Mouse (Mus musculus) gastrocnemius, adult 2 months (tissue): Measurements from ENCODE around the gene Tsc22d1. TPM values are rescaled to one million over a fixed set of nuclear protein-coding genes. Genes with fewer than 3 reads are reported as not detected.
A peak's percentile ranks its signal among the peaks of the same experiment; 100 is the strongest.

ENCODE experiments used
- DNase-seq: peaks from one replicate; pipeline ENCODE4 v3.0.0; 2022
- H3K27ac ChIP-seq: fragments of 200-600 bp; 2 replicates; pipeline ENCODE4 v1.8.1; 2022; ENCODE audit warnings: mild to moderate bottlenecking
- H3K4me3 ChIP-seq: fragments of 200-600 bp; 2 replicates; pipeline ENCODE4 v1.8.1; 2022; ENCODE audit warnings: mild to moderate bottlenecking, moderate library complexity
- CTCF ChIP-seq: fragments of 200-600 bp; IDR thresholded peaks from 2 replicates; pipeline ENCODE4 v1.8.1; 2022; ENCODE audit warnings: antibody characterized with exemption, mild to moderate bottlenecking, moderate library complexity
- intact Hi-C: fragments of 180-260 bp; cut with DNase I; formaldehyde crosslinking; loops from one replicate; pipeline ENCODE4 v1.15.1; 2025
- total RNA-seq, 2 experiments: library from RNA; stranded (reverse); gene quantifications; 2 replicates each; pipeline ENCODE4 v1.2.3; 2021

Gene Tsc22d1
- total RNA-seq, 2 experiments from 2014 or later, result 131 to 151 TPM

DNA sequence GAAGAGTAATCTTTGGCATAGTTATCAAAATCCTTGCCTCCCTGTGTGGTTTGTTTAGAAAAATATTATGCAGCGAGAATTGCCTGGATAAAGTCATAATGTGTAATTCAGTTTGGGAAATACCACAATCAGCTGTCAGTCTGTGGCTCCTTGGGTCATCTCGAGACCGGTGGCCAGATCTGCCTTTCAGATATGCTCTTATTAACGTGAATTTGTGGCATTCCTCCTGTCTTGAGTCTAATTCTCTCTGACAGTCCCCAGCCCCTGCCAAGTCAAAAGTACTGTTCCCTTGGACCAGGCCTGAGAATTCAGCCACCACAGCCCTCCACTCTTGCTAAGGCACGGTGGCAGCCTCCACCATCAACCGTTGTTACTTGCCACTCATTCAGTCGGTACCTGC is 97.2 kb downstream of the Tsc22d1 start:
- TF ChIP-seq CTCF, result no peak
- H3K27ac ChIP-seq, result no peak overlapping the region
- intact Hi-C loops, result no loop called here
- H3K4me3 ChIP-seq, result no peak overlapping the region
- DNase-seq, result no peak

DNA sequence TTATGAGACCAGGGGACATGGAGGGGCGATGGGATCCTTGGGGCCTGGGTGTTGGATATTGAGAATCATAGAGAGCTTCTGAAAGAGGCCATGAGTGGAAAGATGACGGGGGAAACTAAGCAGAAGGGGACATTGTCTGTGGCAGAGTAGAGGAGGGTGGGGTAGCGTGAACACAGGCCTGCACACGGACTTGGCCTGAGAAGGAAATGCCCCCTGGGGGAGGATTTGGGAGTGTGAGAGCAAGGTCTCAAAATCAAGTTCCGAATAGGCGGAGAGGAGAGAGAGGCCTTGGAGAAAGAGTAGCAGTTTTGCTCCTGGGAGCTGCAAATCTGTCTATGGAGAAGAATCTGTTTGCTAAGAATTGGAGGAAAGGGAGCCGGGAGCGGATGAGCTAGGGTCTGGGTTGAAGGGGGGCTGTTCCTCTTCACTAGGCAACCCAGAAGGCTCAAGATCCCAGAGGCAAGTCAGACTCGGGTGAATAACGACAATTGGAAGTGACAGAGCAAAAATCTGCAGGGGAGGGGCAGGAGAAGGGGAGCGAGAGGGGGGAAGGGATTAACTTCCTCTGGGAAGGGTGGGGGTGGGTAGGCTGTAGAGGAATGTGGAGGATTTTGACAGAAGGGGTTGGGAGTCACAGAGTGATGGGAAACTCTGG is 98.8 kb downstream of the Tsc22d1 start:
- Histone ChIP-seq H3K27ac (peak overlapping the region; percentile 40; the same call in 1 of the 2 replicates), H3K4me3 (no peak overlapping the region)
- DNase-seq, result no peak
- TF ChIP-seq CTCF, result no peak
- intact Hi-C loops, result no loop called here

DNA sequence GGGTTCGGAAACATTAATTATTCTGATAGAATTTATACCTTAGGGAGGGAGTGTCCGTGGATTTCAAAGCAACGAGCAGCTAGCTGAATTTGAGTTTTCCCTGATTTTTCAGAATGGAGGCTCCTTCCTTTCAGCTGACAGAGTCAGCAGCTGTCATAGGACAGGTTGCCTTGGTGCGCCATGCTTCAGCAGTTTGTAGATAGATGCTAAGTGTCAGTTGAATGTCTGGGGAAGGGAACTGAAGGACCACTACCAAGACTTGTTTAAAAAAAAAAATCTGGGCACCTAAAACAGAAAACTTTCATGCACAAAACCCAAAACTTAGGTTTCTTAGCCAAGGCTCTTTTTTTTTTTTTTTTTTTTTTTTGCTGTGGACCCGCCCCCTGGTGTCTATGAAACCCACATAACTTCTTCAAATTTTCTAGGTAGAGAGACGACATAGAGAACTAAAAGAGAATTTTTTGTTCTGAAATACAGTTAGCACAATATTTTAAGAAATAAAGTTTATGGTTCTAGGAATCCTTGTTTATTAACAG is 99.4 kb downstream of the Tsc22d1 start:
- DNase-seq, result no peak
- Histone ChIP-seq H3K4me3 (no peak overlapping the region), H3K27ac (no peak overlapping the region)
- intact Hi-C loops, result no loop called here
- TF ChIP-seq CTCF, result no peak

DNA sequence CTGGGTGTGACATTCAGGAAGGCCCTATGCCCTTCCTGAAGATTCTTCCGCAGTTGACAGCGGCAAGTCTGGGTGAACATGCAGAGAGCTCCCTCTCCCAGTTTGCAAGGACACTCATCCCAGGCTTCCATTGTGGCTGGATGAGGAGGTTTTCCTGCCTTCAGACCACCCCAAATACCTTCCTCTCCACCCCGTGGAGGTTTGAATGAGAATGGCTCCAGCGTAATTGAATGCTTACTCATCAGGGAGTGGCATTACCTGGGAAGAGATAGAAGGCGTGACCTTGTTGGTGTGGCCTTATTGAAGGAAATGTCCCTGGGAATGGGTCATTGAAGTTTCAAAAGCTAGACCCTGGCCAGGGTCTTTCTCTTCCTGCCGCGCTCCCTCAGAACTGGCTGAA is 100.9 kb downstream of the Tsc22d1 start:
- H3K27ac ChIP-seq, result no peak overlapping the region
- DNase-seq, result no peak
- no peak for TF ChIP-seq CTCF

DNA sequence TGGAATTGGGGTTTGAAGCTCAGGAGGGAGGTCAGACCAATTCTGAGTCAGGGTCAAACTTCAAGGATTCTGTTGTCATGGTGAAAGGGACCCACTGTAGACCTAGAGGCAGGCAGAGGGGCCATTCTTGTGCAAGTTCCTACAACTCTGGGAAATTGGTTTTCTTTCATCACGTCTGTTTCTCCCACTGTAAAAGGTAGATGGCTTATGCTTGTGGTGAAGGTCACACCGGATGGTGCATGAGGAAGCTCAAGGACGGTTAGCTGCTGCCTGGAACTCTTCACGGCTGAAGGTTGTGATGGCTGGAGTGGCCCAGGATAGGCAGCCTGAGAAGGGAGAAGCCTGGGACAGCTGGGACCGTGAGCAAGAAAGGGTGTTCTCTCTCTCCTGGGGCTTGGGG is 103.5 kb downstream of the Tsc22d1 start:
- no peak for DNase-seq
- intact Hi-C loops, result no loop called here
- no peak overlapping the region for H3K27ac ChIP-seq
- no peak overlapping the region for H3K4me3 ChIP-seq
- TF ChIP-seq CTCF, result no peak

More for the DNA sequence above, 100.9 kb downstream of the Tsc22d1 start:
- intact Hi-C loops, result no loop called here
- no peak overlapping the region for H3K4me3 ChIP-seq

DNA sequence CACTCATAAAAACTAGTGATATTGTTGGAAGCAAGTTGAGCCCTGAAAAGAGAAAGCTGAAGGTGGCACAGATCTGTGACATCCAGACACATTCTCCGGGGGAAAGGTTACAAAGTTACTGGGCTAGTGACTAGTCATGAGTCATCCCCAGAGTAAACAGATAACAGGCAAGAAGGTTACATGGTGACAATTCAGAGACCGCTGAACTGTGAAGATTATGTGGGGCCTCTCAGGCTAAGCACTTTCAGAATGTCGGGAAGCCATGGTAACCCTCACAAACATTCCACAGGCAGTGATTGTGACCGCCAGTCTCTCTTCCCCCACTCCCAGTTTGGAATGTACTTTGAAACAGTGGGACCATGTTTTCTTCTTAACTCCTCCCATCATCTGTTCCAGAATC is 105.8 kb downstream of the Tsc22d1 start:
- Histone ChIP-seq H3K4me3 (no peak overlapping the region), H3K27ac (no peak overlapping the region)
- no peak for DNase-seq
- TF ChIP-seq CTCF, result no peak
- intact Hi-C loops, result no loop called here

DNA sequence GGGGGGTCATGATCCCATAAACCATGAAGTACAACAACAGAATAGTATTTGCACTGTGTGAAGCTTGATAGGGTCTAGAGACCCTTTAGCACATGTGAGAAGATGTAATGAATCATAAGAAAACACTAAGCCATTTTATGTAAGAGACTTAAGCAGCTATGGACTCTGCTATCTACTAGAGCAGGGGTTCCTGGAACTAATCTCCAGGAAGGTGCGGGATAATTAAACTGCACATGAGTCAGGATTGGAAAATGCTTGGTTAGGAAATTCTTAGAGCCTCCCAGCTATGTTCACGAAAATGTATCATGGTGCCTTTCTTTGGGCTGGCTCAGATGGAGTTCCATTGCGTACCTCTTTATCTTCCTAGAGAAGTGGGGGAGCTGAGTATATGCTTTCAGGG is 106.5 kb downstream of the Tsc22d1 start:
- intact Hi-C loops, result no loop called here
- Histone ChIP-seq H3K4me3 (no peak overlapping the region), H3K27ac (no peak overlapping the region)
- TF ChIP-seq CTCF, result no peak
- no peak for DNase-seq

DNA sequence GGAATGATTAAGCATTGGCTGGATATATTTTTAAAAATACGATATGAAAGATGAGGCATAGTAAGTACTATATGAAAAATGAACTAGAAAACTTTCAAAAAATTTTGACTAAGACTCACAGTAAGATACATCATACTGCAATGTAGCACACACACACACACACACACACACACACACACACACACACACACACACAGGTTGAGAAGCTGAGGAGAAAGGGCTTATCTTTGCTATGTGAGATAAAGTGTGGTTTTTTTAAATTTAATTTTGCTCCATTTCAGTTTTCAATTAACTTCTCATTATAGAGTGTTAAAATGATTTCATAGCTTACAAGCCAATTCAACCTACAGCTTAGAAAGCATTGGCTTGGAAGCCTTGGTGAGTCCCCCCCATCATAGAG is 108.6 kb downstream of the Tsc22d1 start:
- no peak for TF ChIP-seq CTCF
- intact Hi-C loops, result no loop called here
- DNase-seq, result no peak
- Histone ChIP-seq H3K4me3 (no peak overlapping the region), H3K27ac (no peak overlapping the region)

DNA sequence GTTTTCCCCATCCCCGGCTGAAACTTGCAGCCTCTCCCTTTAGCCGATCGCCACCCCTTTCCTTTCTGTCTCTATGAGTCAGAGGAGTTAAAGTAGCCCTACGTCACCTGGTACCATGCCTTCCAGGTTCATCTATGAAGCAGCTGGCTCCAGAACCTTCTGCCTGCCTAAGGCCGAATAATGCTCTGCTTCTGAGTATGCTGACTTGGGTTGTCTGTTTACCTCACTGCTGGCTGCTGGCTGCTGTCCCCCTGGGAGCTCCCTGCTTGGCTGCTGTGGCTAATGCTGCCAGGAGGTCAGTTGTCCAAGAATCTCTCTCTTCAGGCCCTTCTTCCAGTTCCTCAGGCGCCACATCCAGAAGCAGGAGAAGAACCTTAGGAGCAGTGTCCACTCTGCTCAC is 111.7 kb downstream of the Tsc22d1 start:
- Histone ChIP-seq H3K4me3 (peak overlapping the region; percentile 38), H3K27ac (peak overlapping the region; percentile 77)
- intact Hi-C loops, result no loop called here
- TF ChIP-seq CTCF, result no peak
- peak; percentile 78 for DNase-seq

DNA sequence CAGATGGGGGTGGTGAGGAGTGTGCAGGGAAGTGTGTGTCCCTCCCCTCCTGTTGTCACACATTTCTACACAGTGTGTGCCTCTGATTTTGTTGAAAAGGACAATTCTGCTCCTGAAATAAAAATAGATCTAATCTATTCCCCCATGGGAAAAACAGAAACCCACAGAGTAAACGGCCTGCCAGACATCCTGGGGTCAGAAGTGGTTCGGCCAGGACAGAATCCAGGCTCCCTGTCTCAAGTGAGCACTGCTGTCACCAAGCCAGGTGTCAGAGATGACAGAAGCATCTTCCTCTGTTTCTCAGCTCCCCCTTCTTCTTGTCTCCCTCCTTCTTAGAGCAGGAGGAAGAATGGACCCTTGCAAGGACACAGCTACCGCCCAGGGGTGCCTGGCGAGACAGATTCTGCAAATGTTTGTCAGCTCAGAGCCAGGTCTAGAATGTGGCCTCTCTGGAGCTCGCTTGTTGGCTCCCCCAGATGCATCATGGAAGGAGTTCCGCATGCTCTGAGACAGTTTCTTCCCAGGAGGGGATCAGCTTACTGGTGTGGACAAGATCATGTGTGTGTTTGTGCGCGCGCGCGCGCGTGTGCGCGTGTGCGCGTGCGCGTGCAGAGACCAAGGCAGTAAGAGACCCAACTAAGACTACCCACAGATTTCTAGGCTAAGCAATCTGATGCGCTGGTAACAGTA is 112.4 kb downstream of the Tsc22d1 start:
- no peak for TF ChIP-seq CTCF
- peak overlapping the region; percentile 35 for H3K4me3 ChIP-seq
- peak overlapping the region; percentile 77 for H3K27ac ChIP-seq
- peak; percentile 66 for DNase-seq
- intact Hi-C loops, result no loop called here

DNA sequence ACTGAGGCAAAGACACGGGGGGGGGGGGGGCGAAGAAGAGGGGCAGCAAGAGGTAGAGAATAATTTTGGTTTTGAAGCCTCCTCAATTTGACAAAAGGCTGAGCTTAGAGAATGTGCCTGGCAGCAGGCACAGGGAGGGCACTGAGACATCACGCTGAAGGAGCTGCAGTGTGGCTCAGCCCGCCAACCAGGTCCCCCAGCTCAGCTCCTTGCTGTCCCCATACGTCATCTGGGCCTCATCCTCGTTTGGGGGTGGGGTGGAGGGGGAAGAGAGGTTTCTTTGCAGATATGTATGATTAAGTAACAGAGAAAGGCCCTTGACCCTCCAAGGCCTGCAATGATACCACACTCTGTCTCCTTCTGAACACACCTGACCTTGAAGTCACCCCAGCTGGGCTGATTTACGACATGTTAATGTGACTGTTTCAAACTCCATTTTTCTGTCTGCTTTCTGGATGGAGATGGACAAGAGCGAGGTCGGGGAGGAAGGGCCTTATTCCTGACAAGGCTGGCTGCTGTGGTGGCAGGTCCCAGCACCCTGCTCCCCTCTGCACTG is 113.1 kb downstream of the Tsc22d1 start:
- Histone ChIP-seq H3K27ac (peak overlapping the region; percentile 77), H3K4me3 (no peak overlapping the region)
- DNase-seq, result no peak
- intact Hi-C loops, result no loop called here
- no peak for TF ChIP-seq CTCF

DNA sequence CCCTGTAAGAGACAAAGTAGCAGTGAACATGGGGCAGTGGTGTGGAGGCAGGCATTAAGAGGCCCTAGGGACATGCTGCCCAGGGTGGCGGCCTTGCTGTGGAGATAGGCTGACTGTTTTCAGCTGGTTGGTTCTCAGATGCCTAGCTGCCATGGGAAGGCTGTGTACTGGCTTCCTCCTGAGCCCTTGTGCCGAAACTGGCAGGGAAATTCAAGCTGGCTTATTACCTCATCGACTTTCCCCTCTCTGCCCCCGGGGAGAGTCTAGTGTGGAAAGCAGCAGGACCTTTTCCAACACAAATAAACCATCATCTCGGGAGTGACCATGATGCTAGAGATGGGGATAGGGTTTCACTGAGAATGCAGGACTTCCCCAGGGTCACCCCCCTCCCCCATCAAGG is 113.9 kb downstream of the Tsc22d1 start:
- Histone ChIP-seq H3K4me3 (no peak overlapping the region), H3K27ac (peak overlapping the region; percentile 77)
- intact Hi-C loops, result no loop called here
- peak; percentile 57 for DNase-seq
- TF ChIP-seq CTCF, result no peak

DNA sequence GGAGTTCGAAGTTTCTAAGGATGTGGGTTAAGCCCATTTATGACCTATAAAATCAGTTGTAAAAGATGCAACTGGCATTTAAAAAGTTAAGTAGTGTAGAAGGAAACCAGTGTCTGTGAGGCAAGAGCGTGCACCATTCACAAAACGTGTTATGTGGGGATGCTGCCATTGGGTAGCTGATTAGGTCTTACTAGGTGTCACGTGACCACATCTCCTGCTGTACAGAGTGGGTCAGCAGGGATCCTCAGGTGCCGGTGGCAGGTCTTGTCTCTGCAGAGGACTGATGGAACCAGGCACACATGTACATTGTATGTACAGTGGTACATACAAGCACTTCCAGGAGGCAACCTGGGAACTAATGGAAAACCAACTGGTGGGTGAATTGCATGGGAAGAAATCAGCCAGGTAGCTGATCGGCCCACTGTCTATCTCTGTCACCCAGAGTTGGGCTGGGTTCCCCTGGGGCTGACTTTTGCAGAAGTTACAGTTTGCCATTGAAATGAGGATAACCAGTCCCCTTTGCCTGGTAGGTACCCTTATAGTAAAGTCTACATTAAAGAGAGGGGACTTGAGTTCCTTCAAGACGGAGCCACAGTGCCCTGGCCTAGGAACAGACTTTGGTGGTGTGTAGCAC is 116.4 kb downstream of the Tsc22d1 start:
- DNase-seq, result no peak
- no peak for TF ChIP-seq CTCF
- H3K4me3 ChIP-seq, result no peak overlapping the region
- no peak overlapping the region for H3K27ac ChIP-seq
- intact Hi-C loops, result no loop called here
